Mouse (Mus musculus) MEL (cell line): ENCODE data around the gene Speg. TPM values are rescaled to one million over a fixed set of nuclear protein-coding genes. Genes with fewer than 3 reads are reported as not detected.

Experiments
- DNase-seq: peaks from one replicate; pipeline ENCODE4 v3.0.0; 2011; ENCODE audit warnings: low read depth, low spot score
- H3K27ac ChIP-seq: 2 replicates; pipeline ENCODE4 v1.5.1; 2012; ENCODE audit warnings: low read depth, mild to moderate bottlenecking, control low read depth, low read length, moderate library complexity; ENCODE audit not compliant: control insufficient read depth
- H3K27me3 ChIP-seq, 2 experiments: fragments of 150-350 bp in 1 of 2; sonication (generic) in 1 of 2; 2 replicates each; pipeline ENCODE4 v1.6.1; 2012; ENCODE audit warnings: low read length in 2 of 2, mild to moderate bottlenecking in 2 of 2, improper control_type of control experiment in 1 of 2, moderate library complexity in 1 of 2; ENCODE audit not compliant: insufficient read depth in 2 of 2, control insufficient read depth in 1 of 2
- H3K36me3 ChIP-seq, 2 experiments: 2 replicates each; pipeline ENCODE4 v1.6.1; 2012 to 2014; ENCODE audit warnings: low read length in 2 of 2, improper control_type of control experiment in 1 of 2, inconsistent platforms in 1 of 2, mild to moderate bottlenecking in 1 of 2; ENCODE audit not compliant: insufficient read depth in 2 of 2, control insufficient read depth in 1 of 2
- H3K4me1 ChIP-seq, 2 experiments: fragments of 150-350 bp in 1 of 2; sonication (generic) in 1 of 2; 2 replicates each; pipeline ENCODE4 v1.6.1; 2012; ENCODE audit warnings: low read length in 2 of 2, improper control_type of control experiment in 1 of 2, mild to moderate bottlenecking in 1 of 2; ENCODE audit not compliant: insufficient read depth in 2 of 2, control insufficient read depth in 1 of 2
- H3K4me3 ChIP-seq, 2 experiments: fragments of 150-350 bp in 1 of 2; sonication (generic) in 1 of 2; 2 replicates each; pipeline ENCODE4 v1.5.1; 2012; ENCODE audit warnings: low read depth in 2 of 2, low read length in 2 of 2, mild to moderate bottlenecking in 2 of 2, moderate library complexity in 2 of 2, control low read depth in 1 of 2, improper control_type of control experiment in 1 of 2; ENCODE audit not compliant: control insufficient read depth in 1 of 2, insufficient read depth in 1 of 2
- H3K79me2 ChIP-seq: 2 replicates; pipeline ENCODE4 v1.6.1; 2012; ENCODE audit warnings: mild to moderate bottlenecking, low read length, moderate library complexity; ENCODE audit not compliant: control insufficient read depth, poor library complexity, insufficient read depth
- H3K9ac ChIP-seq: 2 replicates; pipeline ENCODE4 v1.6.1; 2012; ENCODE audit warnings: low read depth, mild to moderate bottlenecking, control low read depth, low read length, moderate library complexity; ENCODE audit not compliant: control insufficient read depth, poor library complexity, severe bottlenecking
- H3K9me3 ChIP-seq: fragments of 150-350 bp; sonication (generic); replicated peaks from 2 replicates; pipeline ENCODE4 v1.6.1; 2012; ENCODE audit warnings: mild to moderate bottlenecking, low read length, improper control_type of control experiment, moderate library complexity; ENCODE audit not compliant: insufficient read depth
- BHLHE40 ChIP-seq: IDR thresholded peaks from 2 replicates; pipeline ENCODE4 v1.6.1; 2012; ENCODE audit warnings: low read depth, mild to moderate bottlenecking, inconsistent platforms, low read length, improper control_type of control experiment, borderline replicate concordance
- CHD2 ChIP-seq: IDR thresholded peaks from 2 replicates; pipeline ENCODE4 v1.6.1; 2011; ENCODE audit warnings: low read length, improper control_type of control experiment
- EP300 ChIP-seq, 2 experiments: IDR thresholded peaks; 2 replicates each; pipeline ENCODE4 v1.6.1; 2011; ENCODE audit warnings: improper control_type of control experiment in 2 of 2, low read length in 2 of 2, low read depth in 1 of 2, mild to moderate bottlenecking in 1 of 2
- GABPA ChIP-seq: IDR thresholded peaks from 2 replicates; pipeline ENCODE4 v1.6.1; 2012; ENCODE audit warnings: low read depth, mild to moderate bottlenecking, inconsistent platforms, low read length, improper control_type of control experiment, moderate library complexity
- GATA1 ChIP-seq: IDR thresholded peaks from 2 replicates; pipeline ENCODE4 v1.6.1; 2011; ENCODE audit warnings: low read depth, low read length, improper control_type of control experiment
- KAT2A ChIP-seq: conservative IDR thresholded peaks from 2 replicates; pipeline ENCODE4 v1.6.1; 2012; ENCODE audit warnings: low read depth, low read length, improper control_type of control experiment, inconsistent platforms
- MAFK ChIP-seq: IDR thresholded peaks from 2 replicates; pipeline ENCODE4 v1.6.1; 2011; ENCODE audit warnings: low read depth, mild to moderate bottlenecking, low read length, improper control_type of control experiment, borderline replicate concordance
- MEF2A ChIP-seq: IDR thresholded peaks from 2 replicates; pipeline ENCODE4 v1.6.1; 2014; ENCODE audit warnings: low read depth, mild to moderate bottlenecking, inconsistent platforms, low read length, improper control_type of control experiment; ENCODE audit not compliant: poor library complexity, insufficient replicate concordance, severe bottlenecking; ENCODE audit errors: extremely low read depth
- MYC ChIP-seq: IDR thresholded peaks from 2 replicates; pipeline ENCODE4 v1.6.1; 2011; ENCODE audit warnings: low read depth, mild to moderate bottlenecking, low read length, improper control_type of control experiment, moderate library complexity
- NELFE ChIP-seq: IDR thresholded peaks from 2 replicates; pipeline ENCODE4 v1.6.1; 2011; ENCODE audit warnings: low read depth, low read length, improper control_type of control experiment
- NRF1 ChIP-seq: IDR thresholded peaks from 2 replicates; pipeline ENCODE4 v1.6.1; 2014; ENCODE audit warnings: low read depth, mild to moderate bottlenecking, inconsistent platforms, low read length, improper control_type of control experiment, moderate library complexity; ENCODE audit not compliant: poor library complexity, insufficient read depth, severe bottlenecking
- POLR2A ChIP-seq, 2 experiments: IDR thresholded peaks; 2 replicates each; pipeline ENCODE4 v1.6.1; 2011 to 2012; ENCODE audit warnings: low read length in 2 of 2, mild to moderate bottlenecking in 2 of 2, control low read depth in 1 of 2, improper control_type of control experiment in 1 of 2, low read depth in 1 of 2, moderate library complexity in 1 of 2; ENCODE audit not compliant: control insufficient read depth in 1 of 2, insufficient read depth in 1 of 2, poor library complexity in 1 of 2
- POLR2AphosphoS2 ChIP-seq: IDR thresholded peaks from 2 replicates; pipeline ENCODE4 v1.6.1; 2011; ENCODE audit warnings: low read length, improper control_type of control experiment
- SIN3A ChIP-seq: IDR thresholded peaks from 2 replicates; pipeline ENCODE4 v1.6.1; 2012; ENCODE audit warnings: low read length, improper control_type of control experiment, inconsistent platforms
- TAL1 ChIP-seq: IDR thresholded peaks from 2 replicates; pipeline ENCODE4 v1.6.1; 2012; ENCODE audit warnings: mild to moderate bottlenecking, inconsistent platforms, low read length, moderate library complexity, mixed read lengths
- UBTF ChIP-seq: IDR thresholded peaks from 2 replicates; pipeline ENCODE4 v1.6.1; 2012; ENCODE audit warnings: low read depth, mild to moderate bottlenecking, inconsistent platforms, low read length, improper control_type of control experiment, moderate library complexity, borderline replicate concordance; ENCODE audit not compliant: insufficient read depth
- USF1 ChIP-seq: IDR thresholded peaks from 2 replicates; pipeline ENCODE4 v1.6.1; 2014; ENCODE audit warnings: low read depth, mild to moderate bottlenecking, inconsistent platforms, low read length, improper control_type of control experiment, moderate library complexity
- ZC3H11A ChIP-seq: IDR thresholded peaks from 2 replicates; pipeline ENCODE4 v1.6.1; 2012; ENCODE audit warnings: low read depth, mild to moderate bottlenecking, inconsistent platforms, low read length, improper control_type of control experiment
- polyA plus RNA-seq, 2 experiments: library from polyadenylated mRNA; stranded (reverse) in 1 of 2; unstranded in 1 of 2; fragments of >175 nt in 1 of 2; fragments of >200 nt in 1 of 2; gene quantifications; 2 replicates each; pipeline versions ENCODE4 v1.2.1 to v1.2.4; 2012; ENCODE audit warnings: low replicate concordance in 2 of 2, low read depth in 1 of 2; ENCODE audit not compliant: insufficient read length in 2 of 2, insufficient read depth in 1 of 2, missing spikeins in 1 of 2
- total RNA-seq: library from RNA; depleted of rRNA; stranded (reverse); fragments of 300-350 nt; gene quantifications from 2 replicates; pipeline ENCODE4 v1.2.3, GENCODE M21; 2012

The Speg gene
- total and polyA plus RNA-seq, 3 experiments = 1.7 to 9.5 TPM; not detected in 1

DNA sequence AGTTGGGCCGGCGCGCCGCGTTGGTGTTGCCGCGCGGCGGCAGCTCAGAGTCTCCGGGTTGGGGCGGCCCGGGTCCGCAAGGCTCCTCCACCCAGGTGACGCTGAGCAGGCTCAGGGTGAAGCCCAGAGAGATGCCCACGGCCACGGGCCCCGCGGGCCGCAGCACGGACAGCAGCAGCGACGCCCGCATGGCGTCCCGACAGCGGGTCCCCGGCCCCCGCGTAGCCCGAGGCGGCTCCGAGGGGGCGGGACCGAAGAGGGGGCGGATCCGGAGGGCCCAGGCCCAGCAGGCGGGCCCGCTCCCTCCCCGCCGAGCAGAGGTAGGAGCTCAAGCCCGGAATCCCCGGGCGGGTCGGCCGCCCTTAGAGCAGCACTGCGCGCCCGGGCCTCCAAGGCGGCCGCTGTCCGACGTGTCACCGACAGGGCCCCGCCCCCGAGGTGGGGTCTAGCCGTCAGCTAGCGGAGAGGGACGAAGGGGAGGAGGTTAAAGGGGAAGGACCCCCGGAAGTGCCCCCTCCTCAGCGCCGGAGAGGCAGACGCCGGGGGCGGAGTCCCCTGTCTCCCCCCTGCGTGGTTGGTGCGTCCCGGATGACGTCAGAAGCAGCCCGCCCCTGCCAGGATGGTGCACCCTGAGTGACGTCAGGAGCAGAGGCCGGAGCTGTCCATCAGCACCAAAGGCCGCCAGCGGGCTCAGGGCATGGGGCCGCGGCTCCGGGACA lies 104.0 kb downstream of the Speg start, which contains the start of the genes Chpf and Tmem198 (continued):
- TF ChIP-seq SIN3A = peak; percentile 96
- TF ChIP-seq UBTF = no peak
- TF ChIP-seq ZC3H11A = no peak
- TF ChIP-seq TAL1 = no peak

DNA sequence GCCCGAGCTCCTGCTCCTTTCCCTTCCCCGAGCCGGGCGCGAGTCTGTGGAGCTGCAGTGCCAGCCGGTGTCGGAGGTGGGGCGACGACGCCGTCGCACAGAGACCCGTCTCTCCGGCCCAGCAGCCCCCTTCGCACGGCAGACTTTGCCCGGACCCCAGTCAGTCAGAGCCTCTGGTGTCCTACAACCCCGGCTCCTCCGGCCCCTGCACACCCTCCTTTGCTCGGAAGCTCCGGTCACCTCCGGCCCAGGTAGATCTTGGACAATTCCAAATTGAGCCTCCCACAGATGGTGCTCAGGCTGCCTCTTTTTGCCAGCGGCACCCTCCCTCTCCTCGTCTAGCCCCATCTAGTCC lies 104.5 kb downstream of the Speg start:
- Histone ChIP-seq H3K4me1 (0 out of 4 replicates have a peak, but pooled peaks cover 0 to 4% of the 10 kb centered on the region in 2 experiments), H3K4me3 (peak overlapping the region in 1 of 2 experiments; percentile 34; a peak in 2 of 4 replicates), H3K79me2 (peaks cover 3% of the 10 kb centered on the region; the same call in 1 of the 2 replicates), H3K9me3 (no peaks in the 10 kb centered on the region), H3K27ac (no peak overlapping the region), H3K36me3 (peaks cover 0 to 5% of the 10 kb centered on the region in 2 experiments; a peak in 3 of 4 replicates), H3K27me3 (no peaks in the 10 kb centered on the region), H3K9ac (no peak overlapping the region)
- DNase-seq = no peak
- TF ChIP-seq MEF2A (no peak), CHD2 (no peak), NRF1 (no peak), KAT2A (no peak)

GRCm38 (mm10) chr1:75480036-75480435 lies 104.9 kb downstream of the Speg start:
- TF ChIP-seq GABPA (no peak), KAT2A (no peak), CHD2 (no peak), ZC3H11A (no peak), BHLHE40 (no peak), POLR2AphosphoS2 (no peak), TAL1 (no peak), GATA1 (no peak), EP300 (IDR thresholded peaks at IDR 0.05; ENCODE audit: low read depth in 1 of 2, low read length in 2 of 2) (no peak), USF1 (no peak), MYC (no peak), MAFK (no peak), NELFE (no peak), NRF1 (no peak), POLR2A (IDR thresholded peaks at IDR 0.05; ENCODE audit: control insufficient read depth in 1 of 2, insufficient read depth in 1 of 2, low read depth in 1 of 2, low read length in 2 of 2, poor library complexity in 1 of 2) (no peak)
- Histone ChIP-seq H3K4me3 (no peak overlapping the region), H3K27me3 (no peaks in the 10 kb centered on the region), H3K79me2 (peaks cover 3% of the 10 kb centered on the region; the same call in 1 of the 2 replicates), H3K4me1 (0 out of 4 replicates have a peak, but pooled peaks cover 0 to 4% of the 10 kb centered on the region in 2 experiments), H3K9ac (no peak overlapping the region), H3K9me3 (no peaks in the 10 kb centered on the region), H3K36me3 (peaks cover 0 to 5% of the 10 kb centered on the region in 2 experiments; a peak in 3 of 4 replicates), H3K27ac (no peak overlapping the region)
- no peak for DNase-seq
